Mouse (Mus musculus) kidney, embryonic 15.5 days (tissue): ENCODE measurements around the gene Usp9y. TPM values are rescaled to one million over a fixed set of nuclear protein-coding genes. Genes with fewer than 3 reads are reported as not detected.

Experiments used
- ATAC-seq: fragments of 200-750 bp; cut with Nextera tagmentation; replicated peaks from 2 replicates; pipeline ENCODE4 v1.8.0; 2017; ENCODE audit warnings: moderate TSS enrichment; ENCODE audit not compliant: low FRiP score
- H3K27ac ChIP-seq: fragments of 300-500 bp; sonication (generic); 2 replicates; pipeline ENCODE4 v1.5.1; 2015; ENCODE audit warnings: mild to moderate bottlenecking, inconsistent platforms
- H3K27me3 ChIP-seq: fragments of 300-500 bp; sonication (generic); 2 replicates; pipeline ENCODE4 v1.6.1; 2015; ENCODE audit warnings: inconsistent platforms
- H3K36me3 ChIP-seq: fragments of 300-500 bp; sonication (generic); 2 replicates; pipeline ENCODE4 v1.6.1; 2015; ENCODE audit warnings: inconsistent platforms
- H3K4me1 ChIP-seq: fragments of 300-500 bp; sonication (generic); 2 replicates; pipeline ENCODE4 v1.6.1; 2015; ENCODE audit warnings: inconsistent platforms
- H3K4me2 ChIP-seq: fragments of 300-500 bp; sonication (generic); 2 replicates; pipeline ENCODE4 v1.6.1; 2015; ENCODE audit warnings: moderate library complexity, mild to moderate bottlenecking, inconsistent platforms
- H3K4me3 ChIP-seq: fragments of 300-500 bp; sonication (generic); replicated peaks from 2 replicates; pipeline ENCODE4 v1.5.1; 2015; ENCODE audit warnings: mild to moderate bottlenecking, inconsistent platforms
- H3K9ac ChIP-seq: fragments of 300-500 bp; sonication (generic); 2 replicates; pipeline ENCODE4 v1.6.1; 2015; ENCODE audit warnings: mild to moderate bottlenecking, inconsistent platforms
- H3K9me3 ChIP-seq: fragments of 300-500 bp; sonication (generic); replicated peaks from 2 replicates; pipeline ENCODE4 v1.6.1; 2016; ENCODE audit warnings: inconsistent platforms
- WGBS: fragments of 180-500 bp; shearing (Covaris S2); methylation state at CpG from one replicate; pipeline ENCODE4 v1.1.7; 2015; ENCODE audit warnings: mixed read lengths; 5-methylcytosine and 5-hydroxymethylcytosine counted together
- polyA plus RNA-seq: library from polyadenylated mRNA; unstranded; fragments of >200 nt; fragmentation: Nextera tagmentation; extraction: Ambion mirVana; gene quantifications from 2 replicates; pipeline ENCODE4 v1.2.1, GENCODE M21; 2015

The Usp9y gene
- not detected in 2 replicates for polyA plus RNA-seq

DNA sequence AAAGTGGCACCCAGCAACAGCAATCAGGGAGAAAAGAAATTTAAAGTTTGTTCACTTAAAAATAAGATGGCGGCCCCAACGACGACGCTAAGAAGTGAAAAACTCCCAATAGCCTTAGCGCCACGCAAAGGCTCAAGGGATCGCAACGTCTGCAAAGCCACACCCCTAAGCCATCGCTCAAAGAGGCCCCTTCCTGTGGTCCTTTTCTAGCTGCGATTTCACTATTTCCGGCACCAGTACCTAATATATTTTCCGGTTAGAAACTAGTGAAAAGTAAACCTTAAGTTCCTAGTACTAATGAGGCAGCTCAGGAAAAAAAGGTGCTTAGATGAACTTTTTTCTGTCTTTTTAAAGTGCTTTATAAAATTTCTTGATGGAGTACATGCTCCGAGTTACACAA, at the start of gene Usp9y:
Usp9y (minus strand) TSS at position 101 of the 400 bp plus-strand sequence.
- Histone ChIP-seq H3K9me3 (no peaks in the 10 kb centered on the region), H3K27ac (no peak within 1 kb of the TSS), H3K4me2 (no peak within 1 kb of the TSS), H3K27me3 (no peaks in the 10 kb centered on the region), H3K4me3 (no peak within 1 kb of the TSS), H3K4me1 (no peaks in the 10 kb centered on the region), H3K36me3 (no peaks in the 10 kb centered on the region), H3K9ac (no peak within 1 kb of the TSS)
- WGBS = 89% methylated on average over 13 of the region's 13 CpGs
- no peak for ATAC-seq

DNA sequence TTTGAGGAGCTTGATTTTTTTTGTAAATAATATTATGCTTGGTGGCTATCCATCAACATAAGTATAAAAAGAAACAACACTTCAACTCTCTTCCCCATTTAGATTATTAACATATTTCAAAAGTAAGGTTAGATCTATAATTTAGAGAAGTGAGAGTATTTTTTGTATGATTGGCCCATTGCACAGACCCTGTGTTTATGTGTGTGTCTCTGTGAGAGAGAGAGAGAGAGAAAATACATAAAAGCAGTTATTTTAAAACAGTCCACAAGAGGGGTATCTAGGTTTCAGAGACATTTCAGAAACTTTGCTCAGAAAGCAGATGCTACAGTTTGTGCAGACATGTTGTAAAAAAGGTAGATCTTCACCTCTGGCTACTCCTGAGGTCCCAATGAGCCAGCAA, 165.9 kb downstream of the Usp9y start:
- Histone ChIP-seq H3K36me3 (no peaks in the 10 kb centered on the region), H3K4me2 (no peak overlapping the region), H3K9ac (no peak overlapping the region), H3K27me3 (no peaks in the 10 kb centered on the region), H3K9me3 (no peaks in the 10 kb centered on the region), H3K27ac (no peak overlapping the region), H3K4me1 (no peaks in the 10 kb centered on the region), H3K4me3 (no peak overlapping the region)
- ATAC-seq = no peak

DNA sequence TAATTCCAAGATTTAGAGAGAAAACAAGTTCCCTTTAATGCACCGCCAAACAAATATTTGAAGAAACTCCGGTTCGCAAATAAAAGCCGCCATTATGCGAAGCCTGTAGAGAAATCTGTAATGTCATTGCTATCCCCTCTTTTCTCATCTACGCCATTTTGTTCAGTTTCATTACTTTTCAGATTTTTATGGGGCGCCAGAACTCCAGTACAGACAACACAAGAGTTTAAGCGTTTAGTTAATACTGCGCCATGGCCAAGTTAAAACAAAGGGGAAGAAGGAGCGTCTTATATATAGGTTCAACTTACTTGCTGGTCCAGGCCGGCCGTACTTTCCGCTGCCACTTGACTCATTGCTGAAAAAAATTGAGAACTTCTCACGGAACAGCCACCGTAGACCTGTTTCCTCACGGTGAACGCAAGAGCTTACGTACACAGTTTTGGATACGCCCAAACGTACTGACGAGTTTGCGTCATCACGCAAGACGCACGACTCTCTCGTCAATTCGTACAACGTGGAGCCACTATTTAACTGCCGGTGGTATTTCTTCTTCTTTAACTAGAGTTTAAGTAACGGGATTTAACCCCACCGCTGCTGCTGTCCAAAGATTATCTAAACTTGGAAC, 173.3 kb downstream of the Usp9y start, which contains the start of gene Ddx3y:
Ddx3y (minus strand) TSS at position 459 of the 625 bp plus-strand sequence.
- no peaks in the 10 kb centered on the region for H3K27me3 ChIP-seq
- ATAC-seq = peak; percentile 93
- peak within 1 kb of the TSS; percentile 46 for H3K4me3 ChIP-seq
- peak within 1 kb of the TSS; percentile 67 for H3K27ac ChIP-seq
- H3K9ac ChIP-seq = 0 out of 2 replicates have a peak within 1 kb of the TSS, but pooled peaks have one; percentile 10
- H3K9me3 ChIP-seq = no peaks in the 10 kb centered on the region
- no peak within 1 kb of the TSS for H3K4me2 ChIP-seq
- H3K4me1 ChIP-seq = no peaks in the 10 kb centered on the region
- 2% methylated on average over 31 of the region's 31 CpGs for WGBS
- H3K36me3 ChIP-seq = no peaks in the 10 kb centered on the region

DNA sequence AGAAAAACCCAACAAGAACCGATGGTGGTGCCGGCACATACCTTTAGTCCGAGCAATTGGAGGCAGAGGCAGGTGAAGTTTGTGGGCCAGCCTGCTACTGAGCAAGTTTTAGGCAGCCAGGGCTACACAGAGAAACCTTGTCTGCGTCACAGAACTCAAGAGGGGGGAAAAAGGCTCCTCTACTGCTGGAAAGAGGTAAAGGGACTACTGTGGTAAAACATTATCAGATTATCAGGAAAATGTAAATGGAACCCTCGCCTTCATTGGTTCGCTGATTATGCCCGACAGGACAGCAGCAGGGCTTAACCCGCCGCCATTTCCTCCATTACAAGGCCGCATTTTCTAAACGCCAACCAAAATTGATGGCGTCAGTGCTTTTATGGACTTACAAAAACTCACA, 173.8 kb downstream of the Usp9y start:
- Histone ChIP-seq H3K9me3 (no peaks in the 10 kb centered on the region), H3K4me1 (no peaks in the 10 kb centered on the region), H3K27ac (peak overlapping the region; percentile 67), H3K27me3 (no peaks in the 10 kb centered on the region), H3K4me3 (peak overlapping the region; percentile 46), H3K4me2 (no peak overlapping the region), H3K36me3 (no peaks in the 10 kb centered on the region), H3K9ac (0 out of 2 replicates have a peak overlapping the region, but pooled peaks have one; percentile 10)
- ATAC-seq = peak; percentile 56; the same call in 1 of the 2 replicates
- 0% methylated on average over 12 of the region's 12 CpGs for WGBS

Other genes starting within 250 kb of the Usp9y start
- 14.4 and 17.3 TPM in 2 replicates for gene Uty, start 214.0 kb downstream of the Usp9y start, polyA plus RNA-seq
- gene Ddx3y, start 173.2 kb downstream of the Usp9y start, polyA plus RNA-seq = 25.0 and 29.8 TPM in 2 replicates